Mouse (Mus musculus): ENCODE results near the gene Rsph14. TPM values are rescaled to one million over a fixed set of nuclear protein-coding genes. Genes with fewer than 3 reads are reported as not detected.
A peak's percentile ranks its signal among the peaks of the same experiment; 100 is the strongest.
"Not testable (repeated sequence)": the region's sequence is repeated elsewhere in the genome, so short reads cannot be mapped to it uniquely, and the experiment has no call there.

Gene Rsph14
- polyA plus RNA-seq, 1 experiment from 2014 or later = 0.72 TPM

DNA sequence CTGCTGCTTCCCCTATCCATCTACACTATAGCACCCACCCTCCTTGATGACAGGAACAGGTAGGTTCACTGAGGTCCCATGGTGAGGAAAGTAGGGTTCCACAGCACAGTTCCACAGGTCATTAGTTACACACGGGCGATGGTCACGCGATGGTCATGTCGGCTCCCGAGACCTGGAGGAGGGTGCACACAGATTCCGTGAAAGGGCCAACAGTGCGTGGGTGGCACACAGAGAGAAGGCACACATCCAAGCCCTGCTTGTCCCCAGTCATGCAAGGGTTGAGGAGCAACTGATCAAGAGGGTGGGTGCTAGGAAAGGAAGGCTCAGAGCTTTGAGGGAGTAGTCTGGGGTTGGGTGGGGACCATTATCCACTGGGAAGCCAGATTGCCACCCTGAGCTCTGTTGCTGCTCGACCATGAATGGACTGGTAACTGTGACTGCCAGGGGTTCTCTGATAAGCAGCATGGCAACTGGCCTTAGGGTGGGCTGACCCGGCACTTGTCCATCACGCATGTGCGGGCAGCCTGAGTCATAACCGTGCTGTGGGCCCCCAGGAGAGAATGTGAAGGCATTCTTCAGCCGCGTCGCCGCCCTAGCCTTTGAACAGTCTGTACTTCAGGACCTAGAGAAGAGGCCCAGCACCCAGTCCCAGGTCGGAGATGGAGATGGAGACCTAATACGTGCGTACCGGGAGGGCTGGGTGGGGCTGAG lies 19.1 kb upstream of the Rsph14 start:
- Histone ChIP-seq H3K4me2 (no peak overlapping the region), H3K4me3 (replicated peaks) (no peak overlapping the region), H3K27ac (no peak overlapping the region), H3K27me3 (no peaks in the 10 kb centered on the region), H3K36me3 (replicated peaks) (0 out of 2 replicates have a peak, but pooled peaks cover 2% of the 10 kb centered on the region), H3K4me1 (peaks cover 9% of the 10 kb centered on the region), H3K9me3 (no peaks in the 10 kb centered on the region), H3K9ac (no peak overlapping the region)
- ATAC-seq (ENCODE audit: low FRiP score) = no peak
- 95% methylated on average over 21 of the region's 21 CpGs for WGBS

DNA sequence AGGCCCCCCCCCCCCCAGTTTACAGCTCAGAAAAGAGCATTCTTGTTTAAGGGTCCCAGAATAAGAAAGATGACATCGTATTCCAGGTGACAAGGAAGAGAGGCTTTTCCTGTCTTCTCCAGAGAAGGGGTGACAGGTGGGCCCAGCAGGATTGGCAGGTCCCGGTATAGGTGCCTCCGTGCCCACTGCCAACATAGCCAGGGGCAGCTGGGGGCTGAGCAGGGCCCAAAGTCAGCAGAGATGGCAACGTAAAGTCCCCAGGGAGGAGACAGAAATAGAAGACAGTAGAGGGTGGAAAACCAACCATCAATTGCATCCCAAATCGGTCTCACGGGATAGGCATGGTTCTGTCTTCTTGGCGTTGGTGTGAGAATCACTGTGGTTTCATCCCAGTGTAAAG lies 16.3 kb upstream of the Rsph14 start:
- no peak for ATAC-seq (ENCODE audit: low FRiP score)
- no peak overlapping the region for H3K27ac ChIP-seq
- 0 out of 2 replicates have a peak, but pooled peaks cover 6% of the 10 kb centered on the region for H3K36me3 ChIP-seq (replicated peaks)
- H3K9me3 ChIP-seq = no peaks in the 10 kb centered on the region
- H3K9ac ChIP-seq = no peak overlapping the region
- no peak overlapping the region for H3K4me2 ChIP-seq
- H3K4me1 ChIP-seq = no peaks in the 10 kb centered on the region; the same call in 1 of the 2 replicates
- WGBS = 90% methylated on average over 7 of the region's 7 CpGs
- H3K4me3 ChIP-seq (replicated peaks) = no peak overlapping the region
- H3K27me3 ChIP-seq = no peaks in the 10 kb centered on the region

DNA sequence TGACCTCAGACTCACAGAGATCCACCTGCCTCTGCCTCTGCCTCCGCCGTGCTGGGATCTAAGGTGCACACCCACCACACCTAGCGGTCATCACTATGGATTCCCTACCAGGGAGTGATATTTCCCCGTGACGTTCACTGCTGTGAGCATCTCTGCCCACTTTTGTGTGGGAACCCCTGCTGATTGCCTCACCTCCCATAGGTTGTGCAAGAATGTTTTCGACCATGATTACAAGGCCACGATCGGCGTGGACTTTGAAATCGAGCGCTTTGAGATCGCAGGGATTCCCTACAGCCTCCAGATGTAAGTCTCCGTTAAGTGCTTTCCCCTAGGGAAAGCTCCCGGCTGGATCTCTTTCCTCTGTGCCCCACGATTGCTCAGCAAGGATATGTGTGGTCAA lies 13.4 kb upstream of the Rsph14 start:
- no peak for ATAC-seq (ENCODE audit: low FRiP score)
- H3K4me2 ChIP-seq = no peak overlapping the region
- H3K9me3 ChIP-seq = no peaks in the 10 kb centered on the region
- no peak overlapping the region for H3K27ac ChIP-seq
- H3K36me3 ChIP-seq (replicated peaks) = 0 out of 2 replicates have a peak, but pooled peaks cover 6% of the 10 kb centered on the region
- 95% methylated on average over 15 of the region's 15 CpGs for WGBS
- no peaks in the 10 kb centered on the region for H3K27me3 ChIP-seq
- no peak overlapping the region for H3K4me3 ChIP-seq (replicated peaks)
- no peak overlapping the region for H3K9ac ChIP-seq
- peaks cover 4% of the 10 kb centered on the region; the same call in 1 of the 2 replicates for H3K4me1 ChIP-seq

DNA sequence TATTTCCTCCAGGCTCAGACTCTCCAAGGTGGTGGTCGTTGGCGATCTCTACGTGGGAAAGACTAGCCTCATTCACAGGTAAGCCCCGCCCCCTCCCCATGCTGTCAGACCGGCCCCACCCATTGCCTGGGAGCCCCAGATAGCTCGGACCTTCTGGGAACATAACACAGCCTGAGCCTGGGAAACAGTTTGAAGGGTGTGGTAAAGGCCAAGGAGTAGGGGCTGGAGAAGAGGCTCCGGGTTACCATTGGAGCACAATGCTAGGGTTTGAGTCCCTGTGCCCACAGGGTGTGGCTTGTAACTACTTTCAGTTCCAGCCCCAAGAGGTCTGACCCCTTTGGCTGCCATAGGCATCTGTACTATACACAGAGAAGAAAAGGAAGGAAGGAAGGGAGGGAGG lies 12.1 kb upstream of the Rsph14 start:
- H3K36me3 ChIP-seq (replicated peaks) = 0 out of 2 replicates have a peak, but pooled peaks cover 6% of the 10 kb centered on the region
- H3K4me2 ChIP-seq = no peak overlapping the region
- no peak overlapping the region for H3K9ac ChIP-seq
- WGBS = 49% methylated on average over 7 of the region's 7 CpGs
- H3K27me3 ChIP-seq = no peaks in the 10 kb centered on the region
- no peak overlapping the region for H3K4me3 ChIP-seq (replicated peaks)
- H3K9me3 ChIP-seq = no peaks in the 10 kb centered on the region
- H3K27ac ChIP-seq = no peak overlapping the region
- ATAC-seq (ENCODE audit: low FRiP score) = 0 out of 2 replicates have a peak, but pooled peaks have one; percentile 17
- H3K4me1 ChIP-seq = peaks cover 4% of the 10 kb centered on the region; the same call in 1 of the 2 replicates

DNA sequence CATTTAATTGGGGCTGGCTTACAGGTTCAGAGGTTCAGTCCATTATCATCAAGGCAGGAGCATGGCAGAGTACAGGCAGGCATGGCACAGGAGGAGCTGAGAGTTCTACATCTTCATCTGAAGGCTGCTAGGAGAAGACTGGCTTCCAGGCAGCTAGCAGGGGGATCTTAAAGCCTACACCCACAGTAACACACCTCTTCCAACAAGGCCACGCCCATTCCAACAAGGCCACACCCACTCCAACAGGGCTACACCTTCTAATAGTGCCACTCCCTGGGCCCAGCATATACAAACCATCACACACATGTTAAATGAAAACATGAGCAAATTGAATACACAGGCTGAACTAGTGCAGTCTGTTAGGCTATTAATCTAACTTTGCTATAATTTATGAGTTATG lies 9.7 kb upstream of the Rsph14 start:
- H3K9ac ChIP-seq; H3K9me3 ChIP-seq; H3K27me3 ChIP-seq; H3K4me2 ChIP-seq; ATAC-seq (ENCODE audit: low FRiP score); H3K27ac ChIP-seq; H3K4me3 ChIP-seq (replicated peaks); H3K36me3 ChIP-seq (replicated peaks): not testable (repeated sequence)
- H3K4me1 ChIP-seq = peaks cover 15% of the 10 kb centered on the region
- 14% methylated on average over 1 of the region's 1 CpGs for WGBS

DNA sequence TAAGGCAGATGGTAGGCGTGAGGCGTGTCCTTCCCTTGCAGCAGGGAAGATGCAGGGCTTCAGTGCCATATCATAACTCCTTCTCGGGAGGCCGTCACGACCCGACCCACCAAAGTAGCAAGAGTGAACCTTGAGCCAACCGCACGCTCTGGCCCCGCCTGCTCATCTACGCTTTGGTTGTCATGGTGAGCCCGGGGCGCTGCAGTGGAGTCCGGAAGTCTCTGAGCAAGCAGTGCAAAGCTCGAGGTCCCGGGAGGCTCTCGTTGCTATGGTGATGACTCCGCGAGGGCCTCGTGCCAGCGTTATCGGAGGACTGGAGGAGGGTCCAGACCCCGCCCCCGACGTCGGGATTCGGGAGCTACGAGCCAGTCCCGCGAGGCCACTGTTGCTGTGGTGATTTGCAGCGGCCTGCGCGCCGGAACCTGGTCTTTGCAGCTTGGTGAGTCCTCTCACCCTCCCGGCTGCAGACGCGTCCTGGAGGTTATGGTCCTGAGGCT lies 4.5 kb upstream of the Rsph14 start, which contains the start of gene Rab36:
Gene Rab36, plus strand, starts transcription at position 176 of the 497 bp plus-strand sequence.
- Histone ChIP-seq H3K4me1 (peaks cover 30% of the 10 kb centered on the region), H3K4me2 (peak within 1 kb of the TSS; percentile 69), H3K9me3 (no peaks in the 10 kb centered on the region), H3K9ac (peak within 1 kb of the TSS; percentile 64), H3K36me3 (replicated peaks) (no peaks in the 10 kb centered on the region), H3K27me3 (no peaks in the 10 kb centered on the region), H3K27ac (peak within 1 kb of the TSS; percentile 85), H3K4me3 (replicated peaks) (peak within 1 kb of the TSS; percentile 41)
- ATAC-seq (ENCODE audit: low FRiP score) = peak; percentile 95
- 1% methylated on average over 36 of the region's 36 CpGs for WGBS

DNA sequence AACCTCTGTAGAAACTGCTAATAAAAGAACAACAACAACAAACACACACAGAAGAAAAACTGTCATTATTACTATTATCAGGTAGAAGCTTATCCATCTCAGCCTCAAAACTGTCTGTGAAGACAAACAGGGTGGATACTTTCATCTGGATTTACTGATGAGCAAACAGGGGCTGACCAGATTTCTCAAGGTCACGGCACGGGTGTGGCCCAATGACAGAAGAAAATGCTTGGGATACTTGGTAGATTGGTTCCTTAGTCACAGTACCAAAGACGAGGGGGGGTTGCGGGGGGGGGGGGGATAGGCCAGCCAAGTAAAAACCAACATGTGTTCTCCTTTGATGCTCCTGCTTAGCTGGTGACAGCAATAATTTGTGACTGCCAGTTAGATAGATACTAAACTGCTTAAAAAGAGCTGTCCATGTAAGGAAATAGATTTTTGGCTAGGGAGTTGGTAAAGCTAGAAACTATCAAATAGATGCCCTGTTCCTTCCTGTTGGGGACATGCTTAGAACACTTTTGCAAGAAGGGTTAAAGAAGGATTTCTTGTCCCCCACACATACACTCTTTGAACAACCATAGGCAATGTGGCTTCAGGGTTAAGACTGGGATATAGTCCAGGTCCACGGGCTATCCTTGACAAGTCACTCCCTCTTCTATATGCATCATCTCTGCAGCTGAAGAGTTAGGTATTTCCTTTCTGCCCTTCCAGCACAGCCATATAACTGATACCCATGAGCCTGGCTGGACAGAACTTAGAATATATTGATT lies 856 bp downstream of the Rsph14 start:
- H3K4me3 ChIP-seq (replicated peaks) = no peak overlapping the region
- H3K4me1 ChIP-seq = peaks cover 26% of the 10 kb centered on the region
- no peaks in the 10 kb centered on the region for H3K36me3 ChIP-seq (replicated peaks)
- H3K9ac ChIP-seq = no peak overlapping the region
- H3K4me2 ChIP-seq = no peak overlapping the region
- WGBS = 86% methylated on average over 5 of the region's 5 CpGs
- H3K27me3 ChIP-seq = no peaks in the 10 kb centered on the region
- no peaks in the 10 kb centered on the region for H3K9me3 ChIP-seq
- no peak overlapping the region for H3K27ac ChIP-seq
- ATAC-seq (ENCODE audit: low FRiP score) = no peak

DNA sequence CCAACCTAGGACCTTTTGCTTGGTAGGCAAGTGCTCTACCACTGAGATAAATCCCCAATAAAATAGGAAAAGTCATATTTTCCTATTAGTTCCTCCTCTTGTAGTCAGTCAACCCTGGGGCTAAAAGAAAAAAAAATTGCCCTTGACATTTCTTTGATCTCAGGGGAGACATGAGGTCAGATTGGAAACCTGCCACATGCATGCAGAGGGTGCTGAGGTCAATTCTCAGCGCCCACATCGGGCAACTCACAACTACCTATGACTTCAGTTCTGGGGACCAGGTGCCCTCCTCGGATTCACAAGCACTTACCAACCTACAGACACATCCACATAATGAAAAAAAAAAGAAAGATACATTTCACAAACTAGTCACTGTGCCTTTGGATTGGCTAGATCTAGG lies 2.2 kb downstream of the Rsph14 start:
- no peaks in the 10 kb centered on the region for H3K27me3 ChIP-seq
- 82% methylated on average over 3 of the region's 3 CpGs for WGBS
- no peak overlapping the region for H3K9ac ChIP-seq
- H3K4me2 ChIP-seq = no peak overlapping the region
- no peak overlapping the region for H3K4me3 ChIP-seq (replicated peaks)
- no peak for ATAC-seq (ENCODE audit: low FRiP score)
- no peaks in the 10 kb centered on the region for H3K9me3 ChIP-seq
- no peaks in the 10 kb centered on the region for H3K36me3 ChIP-seq (replicated peaks)
- H3K27ac ChIP-seq = no peak overlapping the region
- peaks cover 22% of the 10 kb centered on the region for H3K4me1 ChIP-seq

DNA sequence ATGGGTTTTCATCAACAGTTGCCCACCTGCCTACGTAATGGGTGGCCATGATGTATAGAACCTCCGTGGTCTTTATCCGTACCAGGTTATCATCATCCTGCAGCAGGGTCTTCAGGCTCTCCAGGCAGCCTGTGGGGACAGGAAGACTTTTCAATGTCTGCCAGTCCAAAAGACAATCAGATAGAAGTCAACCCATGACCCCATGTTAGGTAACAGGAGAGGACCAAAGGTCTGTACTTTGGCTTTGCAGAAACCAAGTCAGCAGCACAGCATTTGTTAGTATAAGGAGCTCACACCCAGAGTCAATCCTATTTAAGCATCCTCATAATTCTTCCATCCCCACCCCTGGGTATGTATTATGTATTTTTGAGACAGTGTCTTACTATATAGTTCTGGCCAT lies 2.7 kb downstream of the Rsph14 start:
- H3K4me3 ChIP-seq (replicated peaks) = no peak overlapping the region
- WGBS = 91% methylated on average over 3 of the region's 3 CpGs
- peaks cover 22% of the 10 kb centered on the region for H3K4me1 ChIP-seq
- H3K9ac ChIP-seq = no peak overlapping the region
- H3K9me3 ChIP-seq = no peaks in the 10 kb centered on the region
- H3K27ac ChIP-seq = no peak overlapping the region
- H3K36me3 ChIP-seq (replicated peaks) = no peaks in the 10 kb centered on the region
- no peak for ATAC-seq (ENCODE audit: low FRiP score)
- H3K27me3 ChIP-seq = no peaks in the 10 kb centered on the region
- no peak overlapping the region for H3K4me2 ChIP-seq

DNA sequence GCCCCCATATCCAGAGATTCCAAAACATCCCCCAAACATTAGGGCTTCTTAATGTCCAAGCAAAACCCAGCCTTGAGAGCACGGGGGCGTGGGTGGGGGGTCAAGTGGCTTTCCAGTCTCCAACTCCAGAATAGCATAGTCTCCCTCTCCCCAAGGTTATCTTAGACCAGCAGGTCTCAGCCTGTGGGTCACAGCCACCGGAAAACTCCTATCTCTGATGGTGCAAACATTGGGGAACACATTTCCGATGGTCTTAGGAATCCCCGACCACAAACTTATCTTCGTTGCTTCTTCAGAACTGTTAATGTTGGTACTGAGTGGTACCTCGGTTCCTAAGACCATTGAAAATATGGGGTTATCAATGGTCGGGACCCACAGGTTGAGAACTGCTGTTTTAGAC lies 3.6 kb downstream of the Rsph14 start:
- no peaks in the 10 kb centered on the region for H3K9me3 ChIP-seq
- H3K4me1 ChIP-seq = peaks cover 22% of the 10 kb centered on the region
- no peaks in the 10 kb centered on the region for H3K36me3 ChIP-seq (replicated peaks)
- no peak overlapping the region for H3K9ac ChIP-seq
- WGBS = 90% methylated on average over 8 of the region's 8 CpGs
- H3K4me3 ChIP-seq (replicated peaks) = no peak overlapping the region
- H3K27ac ChIP-seq = no peak overlapping the region
- no peak for ATAC-seq (ENCODE audit: low FRiP score)
- no peaks in the 10 kb centered on the region for H3K27me3 ChIP-seq
- no peak overlapping the region for H3K4me2 ChIP-seq

DNA sequence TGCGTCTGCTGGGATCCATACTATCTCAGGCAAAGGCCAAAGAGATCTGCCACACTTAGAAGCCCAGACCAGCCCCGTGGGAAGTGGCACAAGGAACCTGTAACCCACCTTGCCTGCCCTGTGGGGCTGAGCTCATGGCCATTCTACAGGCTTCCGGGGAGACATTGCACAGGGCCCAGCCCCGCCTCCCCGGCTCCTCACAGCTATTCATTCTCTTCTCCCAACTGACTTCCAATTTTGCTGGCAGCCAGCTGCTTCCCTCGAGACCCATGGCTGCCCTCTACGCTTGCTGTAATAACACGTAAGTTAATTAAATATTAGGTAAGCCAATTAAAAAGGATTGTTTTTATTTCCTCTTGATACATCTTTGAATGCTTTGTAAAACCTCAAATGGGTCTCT lies 5.9 kb downstream of the Rsph14 start:
- no peaks in the 10 kb centered on the region for H3K9me3 ChIP-seq
- 60% methylated on average over 8 of the region's 8 CpGs for WGBS
- ATAC-seq (ENCODE audit: low FRiP score) = no peak
- no peaks in the 10 kb centered on the region for H3K36me3 ChIP-seq (replicated peaks)
- no peaks in the 10 kb centered on the region for H3K27me3 ChIP-seq
- no peak overlapping the region for H3K9ac ChIP-seq
- H3K27ac ChIP-seq = no peak overlapping the region
- H3K4me1 ChIP-seq = peaks cover 5% of the 10 kb centered on the region; the same call in 1 of the 2 replicates
- no peak overlapping the region for H3K4me2 ChIP-seq
- no peak overlapping the region for H3K4me3 ChIP-seq (replicated peaks)

DNA sequence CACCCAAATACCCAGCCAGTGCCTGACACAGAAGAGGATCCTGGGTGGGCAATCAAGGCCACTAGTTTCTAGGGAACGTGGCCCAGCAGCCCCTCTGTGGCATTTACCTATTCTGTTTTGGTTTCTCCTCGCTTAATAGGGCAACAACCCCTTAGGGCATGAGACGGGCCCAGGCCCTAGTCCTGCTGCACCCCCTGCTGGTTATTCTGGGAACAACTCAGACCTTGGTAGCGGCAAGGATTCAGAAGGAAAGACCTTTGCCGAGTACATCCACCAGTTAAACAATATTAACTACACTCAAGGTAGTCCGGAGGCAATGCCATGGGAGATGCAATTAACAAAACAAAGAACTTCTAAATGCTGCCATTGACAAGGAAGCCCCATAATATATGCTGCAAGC lies 11.2 kb downstream of the Rsph14 start:
- WGBS = 15% methylated on average over 6 of the region's 6 CpGs
- no peaks in the 10 kb centered on the region for H3K9me3 ChIP-seq

More for the DNA sequence above, 11.2 kb downstream of the Rsph14 start:
- H3K4me1 ChIP-seq = 0 out of 2 replicates have a peak, but pooled peaks cover 4% of the 10 kb centered on the region
- no peak overlapping the region for H3K27ac ChIP-seq
- H3K9ac ChIP-seq = no peak overlapping the region
- no peak overlapping the region for H3K4me3 ChIP-seq (replicated peaks)
- peak; percentile 75 for ATAC-seq (ENCODE audit: low FRiP score)
- no peak overlapping the region for H3K4me2 ChIP-seq
- H3K36me3 ChIP-seq (replicated peaks) = no peaks in the 10 kb centered on the region
- H3K27me3 ChIP-seq = no peaks in the 10 kb centered on the region

All from forebrain, embryonic 12.5 days (tissue).